Mouse (Mus musculus): ENCODE data around the gene En1. TPM values are rescaled to one million over a fixed set of nuclear protein-coding genes. Genes with fewer than 3 reads are reported as not detected.

The En1 gene
- polyA plus RNA-seq, 1 experiment from 2014 or later = not detected

- ATAC-seq = no peak
- ChIA-PET CTCF (no interaction called here), POLR2A (no interaction called here)
- peaks cover 87% of the 10 kb centered on the region for H3K27me3 ChIP-seq
- in situ Hi-C loops (cut with MboI; ENCODE audit: low pct_unique_long_range_greater_than_20kb) = no loop called here
- DNase-seq (ENCODE audit: low read depth, low spot score) = no peak
- TF ChIP-seq CTCF (IDR thresholded peaks at IDR 0.05) = no peak
Observed at GRCm38 (mm10) chr1:120600149-120600445, 2.1 kb upstream of the En1 start.

GRCm38 (mm10) chr1:120600516-120601252, 1.5 kb upstream of the En1 start:
- DNase-seq (ENCODE audit: low read depth, low spot score) = no peak
- ATAC-seq = no peak
- ChIA-PET CTCF (no interaction called here), POLR2A (no interaction called here)
- in situ Hi-C loops (cut with MboI; ENCODE audit: low pct_unique_long_range_greater_than_20kb) = no loop called here
- H3K27me3 ChIP-seq = peaks cover 87% of the 10 kb centered on the region
- no peak for TF ChIP-seq CTCF (IDR thresholded peaks at IDR 0.05)

- no peak for TF ChIP-seq CTCF (IDR thresholded peaks at IDR 0.05)
- ATAC-seq (no peak), DNase-seq (ENCODE audit: low read depth, low spot score) (no peak)
- ChIA-PET POLR2A (no interaction called here), CTCF (no interaction called here)
- H3K27me3 ChIP-seq = peaks cover 86% of the 10 kb centered on the region
- in situ Hi-C loops (cut with MboI; ENCODE audit: low pct_unique_long_range_greater_than_20kb) = no loop called here
Observed at GRCm38 (mm10) chr1:120601253-120601836, 873 bp upstream of the En1 start.

- ChIA-PET POLR2A (no interaction called here), CTCF (interaction anchor here (0.5 kb wide), 1 partner anchor 576 kb away, joined by 3 read pairs; no protein-coding TSS in a partner anchor)
- in situ Hi-C loops (cut with MboI; ENCODE audit: low pct_unique_long_range_greater_than_20kb) = no loop called here
- no peak for TF ChIP-seq CTCF (IDR thresholded peaks at IDR 0.05)
- no peak for DNase-seq (ENCODE audit: low read depth, low spot score)
- H3K27me3 ChIP-seq = peaks cover 90% of the 10 kb centered on the region
- no peak for ATAC-seq
Observed at GRCm38 (mm10) chr1:120602876-120603655, 848 bp downstream of the En1 start.

DNA sequence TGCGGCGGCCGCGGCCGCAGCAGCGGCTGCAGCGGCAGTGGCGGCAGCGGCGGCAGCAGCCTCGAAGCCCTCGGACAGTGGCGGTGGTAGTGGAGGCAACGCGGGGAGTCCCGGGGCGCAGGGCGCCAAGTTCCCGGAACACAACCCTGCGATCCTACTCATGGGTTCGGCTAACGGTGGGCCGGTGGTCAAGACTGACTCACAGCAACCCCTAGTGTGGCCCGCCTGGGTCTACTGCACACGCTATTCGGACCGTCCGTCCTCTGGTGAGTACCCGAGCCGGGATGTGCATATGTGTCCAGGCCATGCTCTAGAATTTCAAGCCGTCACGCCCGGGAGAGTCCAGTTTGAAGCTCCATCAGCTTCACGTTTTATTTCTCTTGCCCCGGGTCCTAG, 1.4 kb downstream of the En1 start:
- in situ Hi-C loops (cut with MboI; ENCODE audit: low pct_unique_long_range_greater_than_20kb) = no loop called here
- ATAC-seq = no peak

GRCm38 (mm10) chr1:120604431-120605142, 2.4 kb downstream of the En1 start:
- POLR2A ChIA-PET = interaction anchor here (0.5 kb wide), 1 partner anchor 1878 kb away, joined by 3 read pairs; no protein-coding TSS in a partner anchor
- in situ Hi-C loops (cut with MboI; ENCODE audit: low pct_unique_long_range_greater_than_20kb) = no loop called here
- no peak for ATAC-seq
- TF ChIP-seq CTCF (IDR thresholded peaks at IDR 0.05) = no peak
- H3K27me3 ChIP-seq = peaks cover 81% of the 10 kb centered on the region
- DNase-seq (ENCODE audit: low read depth, low spot score) = no peak
- CTCF ChIA-PET = no interaction called here

More for the DNA sequence above, 1.4 kb downstream of the En1 start:
- DNase-seq (ENCODE audit: low read depth, low spot score) = no peak
- ChIA-PET POLR2A (no interaction called here), CTCF (no interaction called here)
- peaks cover 89% of the 10 kb centered on the region for H3K27me3 ChIP-seq
- no peak for TF ChIP-seq CTCF (IDR thresholded peaks at IDR 0.05)

DNA sequence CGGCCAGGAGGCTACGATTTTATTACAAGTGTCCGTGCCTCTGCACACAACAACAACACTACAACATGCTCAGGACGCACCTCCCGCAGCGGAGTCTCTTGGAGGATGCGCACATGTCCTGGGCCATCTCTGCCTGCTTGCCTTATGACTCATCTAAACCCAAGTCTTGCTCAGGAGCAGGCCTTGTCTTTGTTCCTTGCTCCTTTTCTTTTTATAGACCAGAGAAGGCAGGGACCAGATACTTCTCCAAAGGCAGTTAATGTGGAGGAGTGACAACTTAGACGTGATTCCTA, 2.9 kb downstream of the En1 start:
- DNase-seq (ENCODE audit: low read depth, low spot score) = no peak
- ChIA-PET CTCF (no interaction called here), POLR2A (interaction anchor here (0.5 kb wide), 1 partner anchor 1879 kb away, joined by 3 read pairs; no protein-coding TSS in a partner anchor)
- peaks cover 80% of the 10 kb centered on the region for H3K27me3 ChIP-seq
- in situ Hi-C loops (cut with MboI; ENCODE audit: low pct_unique_long_range_greater_than_20kb) = no loop called here
- ATAC-seq = no peak
- no peak for TF ChIP-seq CTCF (IDR thresholded peaks at IDR 0.05)

DNA sequence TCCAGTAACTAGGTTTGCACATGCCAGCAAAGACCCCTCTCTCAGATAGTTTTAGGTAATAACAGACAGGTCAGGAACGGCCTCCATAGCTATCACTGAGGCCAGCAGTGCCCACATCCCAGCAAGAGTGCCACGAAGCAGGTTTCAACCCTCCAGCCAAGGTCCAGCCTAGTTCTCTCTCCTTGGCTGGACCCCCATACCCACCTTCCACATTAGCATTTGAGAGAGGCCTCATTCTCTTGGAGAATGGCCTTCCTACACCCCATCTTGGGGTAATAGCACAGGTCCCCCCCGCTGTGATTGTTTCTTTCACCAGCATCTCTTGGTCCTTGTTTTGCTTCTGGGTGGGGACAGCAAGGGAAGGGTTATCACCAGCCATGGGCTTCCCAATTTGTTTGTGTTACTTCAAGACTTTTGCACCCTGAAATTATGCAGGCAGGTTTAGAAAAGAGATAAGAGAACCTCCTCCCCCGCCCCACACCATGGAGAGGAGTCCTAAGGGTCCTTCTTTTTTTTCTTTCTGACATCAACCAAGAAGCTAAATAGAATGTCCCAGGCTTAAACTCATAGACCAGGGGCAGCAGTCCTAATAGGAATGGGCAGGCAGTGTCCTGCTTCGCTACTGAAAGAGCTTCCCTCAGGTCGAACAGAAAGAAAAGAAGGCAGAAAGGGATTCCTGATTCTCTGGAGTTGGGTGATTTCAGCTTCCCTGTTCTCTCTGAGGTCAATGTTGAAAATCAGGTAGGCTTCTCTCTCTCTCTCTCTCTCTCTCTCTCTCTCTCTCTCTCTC, 3.5 kb downstream of the En1 start:
- no peak for TF ChIP-seq CTCF (IDR thresholded peaks at IDR 0.05)
- no peak for DNase-seq (ENCODE audit: low read depth, low spot score)
- in situ Hi-C loops (cut with MboI; ENCODE audit: low pct_unique_long_range_greater_than_20kb) = no loop called here
- POLR2A ChIA-PET = interaction anchor here (0.7 kb wide), 1 partner anchor 11 kb away, joined by 3 read pairs; no protein-coding TSS in a partner anchor
- peaks cover 78% of the 10 kb centered on the region for H3K27me3 ChIP-seq
- no peak for ATAC-seq
- CTCF ChIA-PET = interaction anchor here (1.1 kb wide), 1 partner anchor 11 kb away, joined by 3 read pairs; no protein-coding TSS in a partner anchor

DNA sequence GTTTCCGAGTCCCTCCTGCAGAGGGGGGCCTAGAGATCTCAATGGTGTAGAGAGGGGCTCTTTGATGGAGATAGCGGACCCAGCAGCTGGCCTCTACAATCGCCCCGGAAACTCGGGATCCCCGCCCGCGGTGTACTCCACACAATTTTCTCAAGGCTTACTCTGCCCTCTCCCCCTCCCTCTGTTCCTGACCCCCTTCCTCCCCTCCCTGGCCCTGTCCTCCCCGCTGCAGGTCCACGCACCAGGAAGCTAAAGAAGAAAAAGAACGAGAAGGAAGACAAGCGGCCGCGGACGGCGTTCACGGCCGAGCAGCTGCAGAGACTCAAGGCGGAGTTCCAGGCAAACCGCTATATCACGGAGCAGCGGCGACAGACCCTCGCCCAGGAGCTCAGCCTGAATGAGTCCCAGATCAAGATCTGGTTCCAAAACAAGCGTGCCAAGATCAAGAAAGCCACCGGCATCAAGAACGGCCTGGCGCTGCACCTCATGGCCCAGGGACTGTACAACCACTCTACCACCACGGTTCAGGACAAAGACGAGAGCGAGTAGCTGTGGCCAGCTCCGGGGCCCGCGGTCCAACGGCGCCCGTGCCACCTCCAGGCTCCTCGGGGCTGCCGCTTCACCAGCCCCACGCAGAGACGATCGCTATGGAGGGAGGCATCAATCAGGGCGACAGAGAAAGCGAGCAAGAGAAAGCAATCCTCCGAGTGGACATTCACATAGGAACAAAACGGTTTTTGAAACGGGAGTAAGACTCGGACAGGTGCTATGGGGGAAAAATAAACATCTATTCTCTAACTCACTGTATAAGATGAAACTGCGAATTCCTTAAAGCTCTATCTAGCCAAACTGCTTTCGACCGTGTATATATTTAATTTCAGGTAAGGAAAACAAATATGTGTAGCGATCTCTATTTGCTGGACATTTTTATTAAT, 4.7 kb downstream of the En1 start:
- ChIA-PET POLR2A (no interaction called here), CTCF (interaction anchor here (1.1 kb wide), 1 partner anchor 12 kb away, joined by 3 read pairs; no protein-coding TSS in a partner anchor)
- ATAC-seq (no peak), DNase-seq (ENCODE audit: low read depth, low spot score) (no peak)
- no peak for TF ChIP-seq CTCF (IDR thresholded peaks at IDR 0.05)
- in situ Hi-C loops (cut with MboI; ENCODE audit: low pct_unique_long_range_greater_than_20kb) = no loop called here
- H3K27me3 ChIP-seq = peaks cover 71% of the 10 kb centered on the region
